Mouse (Mus musculus) olfactory bulb, adult 2 months (tissue): ENCODE measurements around the gene Ccr9. TPM values are rescaled to one million over a fixed set of nuclear protein-coding genes. Genes with fewer than 3 reads are reported as not detected.
"Not testable (repeated sequence)": the region's sequence is repeated elsewhere in the genome, so short reads cannot be mapped to it uniquely, and the experiment has no call there.

Experiments
- H3K27ac ChIP-seq: fragments of 200-500 bp; 2 replicates; pipeline ENCODE4 v1.5.1; 2012; ENCODE audit warnings: low read depth, low read length; ENCODE audit not compliant: insufficient read depth
- H3K4me1 ChIP-seq: fragments of 200-500 bp; 2 replicates; pipeline ENCODE4 v1.6.1; 2012; ENCODE audit warnings: low read length; ENCODE audit not compliant: control insufficient read depth, insufficient read depth
- H3K4me3 ChIP-seq: fragments of 200-500 bp; 2 replicates; pipeline ENCODE4 v1.5.1; 2012; ENCODE audit warnings: mild to moderate bottlenecking, low read depth, low read length, moderate library complexity; ENCODE audit not compliant: insufficient read depth
- CTCF ChIP-seq: fragments of 200-500 bp; IDR thresholded peaks from 2 replicates; pipeline ENCODE4 v1.5.1; 2012; ENCODE audit warnings: low read depth, mild to moderate bottlenecking, low read length, moderate library complexity; ENCODE audit not compliant: insufficient read depth
- POLR2A ChIP-seq: fragments of 200-500 bp; IDR thresholded peaks from 2 replicates; pipeline ENCODE4 v1.6.1; 2012; ENCODE audit warnings: mild to moderate bottlenecking, low read depth, low read length, moderate library complexity; ENCODE audit not compliant: insufficient read depth
- WGBS: fragments of 180-500 bp; shearing (Covaris S2); methylation state at CpG from one replicate; pipeline ENCODE4 v1.1.7; 2018; 5-methylcytosine and 5-hydroxymethylcytosine counted together
- polyA plus RNA-seq: library from polyadenylated mRNA; stranded (reverse); fragments of >200 nt; gene quantifications from 2 replicates; pipeline ENCODE4 v1.2.4, GENCODE M21; 2012; ENCODE audit warnings: low replicate concordance; ENCODE audit not compliant: missing spikeins, insufficient read depth, insufficient read length

The Ccr9 gene
- polyA plus RNA-seq, 1 experiment, result not detected

DNA sequence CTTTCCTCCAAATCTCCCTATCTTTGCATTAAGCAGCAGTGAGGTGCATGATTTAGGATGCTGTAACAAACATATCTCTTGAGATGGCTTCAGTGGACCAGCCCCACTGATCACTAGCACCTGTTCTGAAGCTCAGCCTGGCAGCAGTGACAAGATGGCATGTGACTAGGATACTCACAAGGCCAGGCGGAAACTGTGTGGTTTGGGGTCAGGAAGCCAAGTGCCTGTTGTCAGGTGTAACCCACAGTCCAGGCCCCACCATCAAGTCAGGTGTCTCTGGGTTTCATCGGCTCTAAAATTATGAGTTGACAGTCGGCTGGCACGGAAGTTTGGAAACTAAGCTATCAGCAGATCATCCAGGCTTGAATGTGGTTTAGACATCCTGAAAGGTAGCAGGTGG is 76.1 kb downstream of the Ccr9 start:
- no peaks in the 10 kb centered on the region for H3K4me1 ChIP-seq
- TF ChIP-seq POLR2A, result no peak
- TF ChIP-seq CTCF, result no peak
- H3K27ac ChIP-seq, result no peak overlapping the region
- WGBS, result 94% methylated on average over 4 of the region's 4 CpGs
- H3K4me3 ChIP-seq, result no peak overlapping the region

- Histone ChIP-seq H3K27ac (no peak overlapping the region), H3K4me1 (no peaks in the 10 kb centered on the region), H3K4me3 (no peak overlapping the region)
- no peak for TF ChIP-seq POLR2A
- no peak for TF ChIP-seq CTCF
- WGBS, result 84% methylated on average over 3 of the region's 3 CpGs
Measured at GRCm38 (mm10) chr9:123756752-123757151, 78.5 kb downstream of the Ccr9 start.

GRCm38 (mm10) chr9:123757326-123757725 is 79.1 kb downstream of the Ccr9 start:
- TF ChIP-seq CTCF, result no peak
- no peak for TF ChIP-seq POLR2A
- Histone ChIP-seq H3K27ac (no peak overlapping the region), H3K4me1 (no peaks in the 10 kb centered on the region), H3K4me3 (no peak overlapping the region)
- 54% methylated on average over 2 of the region's 2 CpGs for WGBS

DNA sequence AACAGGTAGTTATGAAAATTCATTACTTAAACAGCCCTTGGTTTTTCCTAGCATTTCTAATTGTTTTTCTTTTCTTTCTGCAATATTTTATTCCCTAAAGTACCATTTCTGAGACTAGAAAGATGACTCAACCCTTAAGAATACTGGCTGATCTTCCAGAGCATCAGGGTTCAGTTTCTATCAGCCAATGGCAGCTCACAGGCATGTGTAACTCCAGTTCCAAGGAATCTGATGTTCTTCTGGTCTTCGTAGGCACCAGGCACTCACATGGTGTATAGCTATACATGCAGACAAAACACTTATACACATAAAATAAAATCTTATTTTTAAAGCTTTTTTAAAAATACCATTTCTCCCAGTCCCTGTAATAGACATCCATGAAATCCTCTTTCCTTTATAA is 79.9 kb downstream of the Ccr9 start:
- Histone ChIP-seq H3K27ac (no peak overlapping the region), H3K4me3 (no peak overlapping the region), H3K4me1 (no peaks in the 10 kb centered on the region)
- TF ChIP-seq CTCF (no peak), POLR2A (no peak)
- WGBS, result 90% methylated on average over 1 of the region's 1 CpGs

- no peak for TF ChIP-seq CTCF
- no peak for TF ChIP-seq POLR2A
- Histone ChIP-seq H3K4me1 (no peaks in the 10 kb centered on the region), H3K27ac (no peak overlapping the region), H3K4me3 (no peak overlapping the region)
- WGBS, result 76% methylated on average over 4 of the region's 4 CpGs
Measured at GRCm38 (mm10) chr9:123758645-123759044, 80.4 kb downstream of the Ccr9 start.

- Histone ChIP-seq H3K4me3 (no peak overlapping the region), H3K27ac (no peak overlapping the region), H3K4me1 (no peaks in the 10 kb centered on the region)
- no peak for TF ChIP-seq CTCF
- TF ChIP-seq POLR2A, result no peak
- 90% methylated on average over 3 of the region's 3 CpGs for WGBS
Measured at GRCm38 (mm10) chr9:123760806-123761205, 82.6 kb downstream of the Ccr9 start.

GRCm38 (mm10) chr9:123762886-123763285 is 84.6 kb downstream of the Ccr9 start:
- TF ChIP-seq POLR2A (no peak), CTCF (no peak)
- 86% methylated on average over 4 of the region's 4 CpGs for WGBS
- H3K4me1 ChIP-seq, result no peaks in the 10 kb centered on the region
- H3K4me3 ChIP-seq, result no peak overlapping the region
- no peak overlapping the region for H3K27ac ChIP-seq

DNA sequence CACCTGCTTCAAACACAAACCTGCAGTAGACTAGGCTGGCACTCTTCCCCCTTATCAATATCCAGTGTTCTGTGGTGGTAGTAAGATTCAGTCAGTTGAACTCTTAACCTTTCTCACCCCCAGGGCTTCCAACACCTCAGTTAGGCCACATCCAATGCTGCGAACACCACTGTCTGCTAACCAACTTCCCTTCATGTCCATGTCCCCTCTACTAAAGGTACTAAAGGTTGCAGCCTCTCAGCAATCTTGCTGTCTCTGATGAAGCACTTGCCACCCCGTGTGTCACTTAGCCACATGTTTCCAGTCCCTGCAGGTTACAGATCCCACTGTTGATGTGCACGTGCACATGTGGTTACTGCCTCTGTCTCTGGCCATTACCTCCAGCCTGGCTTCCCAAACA is 85.5 kb downstream of the Ccr9 start:
- no peak overlapping the region for H3K27ac ChIP-seq
- WGBS, result 91% methylated on average over 3 of the region's 3 CpGs
- TF ChIP-seq CTCF, result no peak
- no peak for TF ChIP-seq POLR2A

DNA sequence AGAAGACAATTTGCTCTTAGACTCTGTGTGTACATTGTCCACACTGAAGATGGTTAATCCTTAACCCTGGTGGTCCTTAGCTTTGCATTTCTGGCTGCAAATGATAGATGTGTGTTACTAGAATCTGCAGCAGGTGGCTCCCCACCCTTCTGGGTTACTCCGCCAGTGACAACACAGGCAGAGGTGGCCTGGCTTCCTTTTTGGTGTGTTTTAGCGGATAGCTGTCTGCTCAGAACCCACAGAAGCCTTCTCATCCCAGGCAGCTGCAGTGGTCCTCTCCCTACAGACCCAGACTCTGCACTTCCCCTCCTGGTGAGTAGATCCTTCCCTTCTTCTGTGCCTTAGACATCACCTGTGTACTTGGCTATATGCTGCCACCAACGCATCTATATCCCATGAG is 88.8 kb downstream of the Ccr9 start:
- 88% methylated on average over 3 of the region's 3 CpGs for WGBS
- Histone ChIP-seq H3K27ac (no peak overlapping the region), H3K4me3 (no peak overlapping the region), H3K4me1 (no peaks in the 10 kb centered on the region)
- no peak for TF ChIP-seq CTCF
- TF ChIP-seq POLR2A, result no peak

More for the DNA sequence above, 85.5 kb downstream of the Ccr9 start:
- H3K4me3 ChIP-seq, result no peak overlapping the region
- no peaks in the 10 kb centered on the region for H3K4me1 ChIP-seq

- WGBS, result 63% methylated on average over 1 of the region's 1 CpGs
- no peaks in the 10 kb centered on the region for H3K4me1 ChIP-seq
- no peak for TF ChIP-seq POLR2A
- TF ChIP-seq CTCF, result no peak
- no peak overlapping the region for H3K4me3 ChIP-seq
- H3K27ac ChIP-seq, result no peak overlapping the region
Measured at GRCm38 (mm10) chr9:123768443-123768842, 90.2 kb downstream of the Ccr9 start.

GRCm38 (mm10) chr9:123769532-123769931 is 91.3 kb downstream of the Ccr9 start:
- Histone ChIP-seq H3K27ac (no peak overlapping the region), H3K4me1 (no peaks in the 10 kb centered on the region), H3K4me3 (no peak overlapping the region)
- WGBS, result 67% methylated on average over 6 of the region's 6 CpGs
- TF ChIP-seq CTCF (no peak), POLR2A (no peak)

GRCm38 (mm10) chr9:123773299-123773698 is 95.1 kb downstream of the Ccr9 start:
- WGBS, result 48% methylated on average over 2 of the region's 2 CpGs

More at GRCm38 (mm10) chr9:123773299-123773698, 95.1 kb downstream of the Ccr9 start:
- not testable (repeated sequence) for H3K27ac ChIP-seq, H3K4me1 ChIP-seq, H3K4me3 ChIP-seq
